In the genomic region with DNA sequence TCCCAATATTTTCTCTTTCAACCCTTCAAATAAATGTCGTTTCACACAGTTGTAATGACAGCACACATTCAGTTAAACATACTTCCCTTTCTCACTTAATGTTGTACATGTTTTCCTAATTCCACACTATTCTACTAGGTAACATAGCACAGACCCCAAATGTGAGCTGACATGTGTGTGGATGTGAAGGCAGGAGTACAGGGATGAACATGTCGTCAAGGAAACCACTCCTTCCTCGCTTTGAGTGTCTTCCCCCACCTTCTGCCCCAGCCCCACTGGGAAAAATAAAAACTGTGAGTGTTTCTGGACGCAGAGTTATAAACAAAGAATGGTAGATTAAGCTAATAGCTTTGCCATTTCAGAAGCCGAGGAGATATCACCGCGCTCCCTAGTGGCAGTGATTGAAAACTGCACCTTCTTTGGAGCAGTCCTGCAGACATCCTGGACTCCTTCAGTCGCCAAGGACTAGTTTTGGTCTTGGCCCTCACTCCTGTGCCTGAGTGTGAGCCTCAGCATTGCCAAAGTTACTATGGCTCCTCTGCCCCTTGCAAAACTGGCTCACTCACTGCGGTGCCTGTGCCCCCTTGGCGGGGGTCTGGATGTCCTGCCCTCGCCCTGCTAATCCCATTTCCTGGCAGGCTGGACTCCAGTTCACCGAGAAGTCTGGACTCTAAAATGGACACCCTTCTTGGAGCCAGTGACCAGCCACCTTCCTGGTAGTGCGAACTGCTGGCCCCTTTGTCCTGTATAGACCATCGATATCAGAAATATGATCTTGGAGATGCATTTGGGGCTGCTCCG, we compare ENCODE assay signal across 9 mouse cellular contexts. TPM values are rescaled to one million over a fixed set of nuclear protein-coding genes. Genes with fewer than 3 reads are reported as not detected.
A peak's percentile ranks its signal among the peaks of the same experiment; 100 is the strongest.
DNase-seq lines count a peak whose midpoint lies in the region; ATAC-seq and TF ChIP-seq lines count a peak whose summit lies in the region.
"Had no signal": no experiment of that assay in that cellular context is flagged by ENCODE, and none has a peak within 500 bp of the region (broad histone marks: within the 10 kb centered on the region; RNA-seq: fewer than 3 reads in every experiment).

No protein-coding gene starts in this region.

- peak; percentile 83 for TF ChIP-seq RAD21 in MEL (IDR thresholded peaks at IDR 0.05; ENCODE audit: low read depth, low read length)

- H3K9ac ChIP-seq in kidney, embryonic 15.5 days: no peak overlapping the region
- H3K9ac ChIP-seq in MEL (ENCODE audit: control insufficient read depth, low read depth, low read length, poor library complexity, severe bottlenecking): peak overlapping the region; percentile 48; the same call in 1 of the 2 replicates
- no peak overlapping the region for H3K9ac ChIP-seq in hindbrain, embryonic 14.5 days
- no peak overlapping the region for H3K9ac ChIP-seq in liver, embryonic 12.5 days
- H3K9ac ChIP-seq in neural tube, embryonic 15.5 days (replicated peaks): no peak overlapping the region

- TF ChIP-seq CTCF in MEL (IDR thresholded peaks at IDR 0.05 in 2 of 3, conservative IDR thresholded peaks at IDR 0.05 in 1 of 3; ENCODE audit: control insufficient read depth in 1 of 3, insufficient read depth in 1 of 3, low read depth in 2 of 3, low read length in 3 of 3, poor library complexity in 1 of 3, severe bottlenecking in 1 of 3): peak; percentile 71 to 85 (median 83)

- H3K4me1 ChIP-seq in kidney, embryonic 15.5 days: peaks cover 18% of the 10 kb centered on the region; the same call in 1 of the 2 replicates
- peaks cover 28 to 37% of the 10 kb centered on the region in 2 experiments for H3K4me1 ChIP-seq in MEL (ENCODE audit: control insufficient read depth in 1 of 2, insufficient read depth in 2 of 2, low read length in 2 of 2)
- no peaks in the 10 kb centered on the region for H3K4me1 ChIP-seq in hindbrain, embryonic 14.5 days (replicated peaks; ENCODE audit: control insufficient read depth, insufficient read depth, low read length)
- H3K4me1 ChIP-seq in liver, embryonic 12.5 days: peaks cover 60% of the 10 kb centered on the region
- H3K4me1 ChIP-seq in neural tube, embryonic 15.5 days: peaks cover 6% of the 10 kb centered on the region; the same call in 1 of the 2 replicates

- peak; percentile 19 for DNase-seq in kidney, adult 11 months
- peak; percentile 83 for DNase-seq in MEL (ENCODE audit: low read depth, low spot score)
- peak; percentile 87 to 92 for DNase-seq in cerebellum, postnatal 14 days
- DNase-seq in hindbrain, embryonic 14.5 days (ENCODE audit: low spot score): peak; percentile 54

- H3K79me2 ChIP-seq in MEL (ENCODE audit: control insufficient read depth, insufficient read depth, low read length, poor library complexity): no peaks in the 10 kb centered on the region; the same call in 1 of the 2 replicates

- no peak overlapping the region for H3K4me2 ChIP-seq in kidney, embryonic 15.5 days
- H3K4me2 ChIP-seq in hindbrain, embryonic 14.5 days (replicated peaks): no peak overlapping the region
- H3K4me2 ChIP-seq in liver, embryonic 12.5 days: no peak overlapping the region
- H3K4me2 ChIP-seq in neural tube, embryonic 15.5 days: no peak overlapping the region

- H3K27ac ChIP-seq in kidney, embryonic 15.5 days: no peak overlapping the region
- H3K27ac ChIP-seq in MEL (ENCODE audit: control insufficient read depth, low read depth, low read length): peak overlapping the region; percentile 39
- no peak overlapping the region for H3K27ac ChIP-seq in hindbrain, embryonic 14.5 days
- H3K27ac ChIP-seq in liver, embryonic 12.5 days: peak overlapping the region; percentile 100
- H3K27ac ChIP-seq in neural tube, embryonic 15.5 days (replicated peaks): no peak overlapping the region

- H3K36me3 ChIP-seq in kidney, embryonic 15.5 days: no peaks in the 10 kb centered on the region
- peaks cover 0 to 30% of the 10 kb centered on the region in 2 experiments; a peak in 2 of 4 replicates for H3K36me3 ChIP-seq in MEL (ENCODE audit: control insufficient read depth in 1 of 2, insufficient read depth in 2 of 2, low read length in 2 of 2)
- H3K36me3 ChIP-seq in hindbrain, embryonic 14.5 days (replicated peaks; ENCODE audit: control insufficient read depth, insufficient read depth): no peaks in the 10 kb centered on the region
- H3K36me3 ChIP-seq in liver, embryonic 12.5 days: 0 out of 2 replicates have a peak, but pooled peaks cover 3% of the 10 kb centered on the region
- no peaks in the 10 kb centered on the region for H3K36me3 ChIP-seq in neural tube, embryonic 15.5 days

- H3K4me3 ChIP-seq in kidney, embryonic 15.5 days (replicated peaks): no peak overlapping the region
- H3K4me3 ChIP-seq in MEL (ENCODE audit: control insufficient read depth in 1 of 2, insufficient read depth in 1 of 2, low read depth in 2 of 2, low read length in 2 of 2): 0 out of 4 replicates have a peak overlapping the region, but pooled peaks of 1 of the 2 experiments have one; percentile 13
- no peak overlapping the region for H3K4me3 ChIP-seq in hindbrain, embryonic 14.5 days (replicated peaks; ENCODE audit: low read length)
- H3K4me3 ChIP-seq in liver, embryonic 12.5 days: no peak overlapping the region
- no peak overlapping the region for H3K4me3 ChIP-seq in neural tube, embryonic 15.5 days (replicated peaks)
- H3K4me3 ChIP-seq: erythroblast, embryonic 14.5 days had no signal

- H3K27me3 ChIP-seq in kidney, embryonic 15.5 days: no peaks in the 10 kb centered on the region
- H3K27me3 ChIP-seq in MEL (ENCODE audit: control insufficient read depth in 1 of 2, insufficient read depth in 2 of 2, low read length in 2 of 2): no peaks in the 10 kb centered on the region
- no peaks in the 10 kb centered on the region for H3K27me3 ChIP-seq in hindbrain, embryonic 14.5 days (ENCODE audit: control insufficient read depth, insufficient read depth, low read length)
- H3K27me3 ChIP-seq in liver, embryonic 12.5 days (replicated peaks): no peaks in the 10 kb centered on the region
- no peaks in the 10 kb centered on the region for H3K27me3 ChIP-seq in neural tube, embryonic 15.5 days (replicated peaks)

- no peak for ATAC-seq in kidney, embryonic 15.5 days (replicated peaks; ENCODE audit: low FRiP score)
- no peak for ATAC-seq in hindbrain, embryonic 14.5 days (ENCODE audit: low FRiP score)
- ATAC-seq in liver, embryonic 12.5 days: no peak
- ATAC-seq in neural tube, embryonic 15.5 days (ENCODE audit: low FRiP score): peak; percentile 65; the same call in 1 of the 2 replicates
- no peak for ATAC-seq in activated CD4-positive, CD25-positive, alpha-beta regulatory T cell, adult 4 months

- TF ChIP-seq POLR2A in MEL (IDR thresholded peaks at IDR 0.05; ENCODE audit: control insufficient read depth in 1 of 2, insufficient read depth in 1 of 2, low read depth in 1 of 2, low read length in 2 of 2, poor library complexity in 1 of 2): no peak

- no peaks in the 10 kb centered on the region for H3K9me3 ChIP-seq in kidney, embryonic 15.5 days (replicated peaks)
- no peaks in the 10 kb centered on the region for H3K9me3 ChIP-seq in MEL (replicated peaks; ENCODE audit: insufficient read depth, low read length)
- no peaks in the 10 kb centered on the region for H3K9me3 ChIP-seq in hindbrain, embryonic 14.5 days (ENCODE audit: control insufficient read depth, low read length)
- no peaks in the 10 kb centered on the region for H3K9me3 ChIP-seq in liver, embryonic 12.5 days (replicated peaks)
- 0 out of 2 replicates have a peak, but pooled peaks cover 2% of the 10 kb centered on the region for H3K9me3 ChIP-seq in neural tube, embryonic 15.5 days (replicated peaks)

- TF ChIP-seq EP300 in MEL (IDR thresholded peaks at IDR 0.05; ENCODE audit: low read depth in 1 of 2, low read length in 2 of 2): no peak; a peak in 1 of 4 replicates

- WGBS in kidney, embryonic 15.5 days: 60% methylated on average over 15 of the region's 15 CpGs
- 55% methylated on average over 15 of the region's 15 CpGs for WGBS in hindbrain, embryonic 14.5 days
- 53% methylated on average over 15 of the region's 15 CpGs for WGBS in liver, embryonic 12.5 days (ENCODE audit: insufficient replicate concordance)
- WGBS in neural tube, embryonic 15.5 days: 53% methylated on average over 15 of the region's 15 CpGs

TF ChIP-seq in MEL, 35 proteins besides CTCF, POLR2A, EP300 and RAD21 (continues in another document):
- TF ChIP-seq POLR2AphosphoS5 (IDR thresholded peaks at IDR 0.05; ENCODE audit: borderline replicate concordance, low read depth, low read length) (no peak), ZC3H11A (IDR thresholded peaks at IDR 0.05; ENCODE audit: low read depth, low read length) (peak; percentile 78), MXI1 (IDR thresholded peaks at IDR 0.05; ENCODE audit: low read depth, low read length) (0 out of 2 replicates have a peak, but pooled peaks have one; percentile 21), ZMIZ1 (IDR thresholded peaks at IDR 0.05; ENCODE audit: low read depth, low read length) (no peak), SMC3 (IDR thresholded peaks at IDR 0.05; ENCODE audit: low read depth, low read length) (peak; percentile 89), RCOR1 (IDR thresholded peaks at IDR 0.05; ENCODE audit: low read depth, low read length) (no peak), USF1 (IDR thresholded peaks at IDR 0.05; ENCODE audit: low read depth, low read length) (no peak), UBTF (IDR thresholded peaks at IDR 0.05; ENCODE audit: borderline replicate concordance, insufficient read depth, low read depth, low read length) (no peak), MYB (IDR thresholded peaks at IDR 0.05; ENCODE audit: low read depth, low read length) (no peak), MAZ (IDR thresholded peaks at IDR 0.05; ENCODE audit: low read depth, low read length) (no peak), MAX (IDR thresholded peaks at IDR 0.05; ENCODE audit: low read length) (no peak), TBP (IDR thresholded peaks at IDR 0.05; ENCODE audit: low read depth, low read length) (no peak), KAT2A (conservative IDR thresholded peaks at IDR 0.05; ENCODE audit: low read depth, low read length) (no peak), MEF2A (IDR thresholded peaks at IDR 0.05; ENCODE audit: extremely low read depth, insufficient replicate concordance, low read depth, low read length, poor library complexity, severe bottlenecking) (no peak), MAFK (IDR thresholded peaks at IDR 0.05; ENCODE audit: borderline replicate concordance, low read depth, low read length) (no peak)

RNA-seq across cellular contexts. Expression of a gene that starts 22.0 kb away (rescaled TPM):
- 0.80 and 1.1 TPM in 2 replicates for polyA plus RNA-seq in kidney, embryonic 15.5 days (2015; fragmentation: Nextera tagmentation; extraction: Ambion mirVana)
- not detected in 2 replicates for total RNA-seq in MEL (2012; rRNA removed)
- under 1 TPM in 1 of 2 experiments, not detected in 1; 0.07 TPM for polyA plus RNA-seq in MEL (2012; ENCODE audit: insufficient read depth in 1 of 2, insufficient read length in 2 of 2, low read depth in 1 of 2, low replicate concordance in 2 of 2, missing spikeins in 1 of 2)
- polyA plus RNA-seq in hindbrain, embryonic 14.5 days (2014; fragmentation: Nextera tagmentation; extraction: Ambion mirVana): 0.11 and 0.12 TPM in 2 replicates
- polyA plus RNA-seq in liver, embryonic 12.5 days (2016; fragmentation: Nextera tagmentation; extraction: Ambion mirVana): 15.4 and 17.5 TPM in 2 replicates
- 0.35 TPM in 1 of 2 replicates, not detected in the other for polyA plus RNA-seq in neural tube, embryonic 15.5 days (2015; fragmentation: Nextera tagmentation; extraction: Ambion mirVana)
- polyA plus RNA-seq in activated CD4-positive, CD25-positive, alpha-beta regulatory T cell, adult 4 months (2017; shearing (Covaris generic)): under 1 TPM in 1 of 2 experiments, not detected in 1; 0.37 TPM

Comparison
In these comparisons a context has a peak if more than half of its experiments do, and no peak if none do; other contexts are left out.
1. DNase-seq: peak in every context shown above with its lines; median percentile 90 in cerebellum, postnatal 14 days; 83 in MEL; 54 in hindbrain, embryonic 14.5 days; 19 in kidney, adult 11 months.
2. H3K27ac ChIP-seq: peak in MEL (single experiment) and liver, embryonic 12.5 days (single experiment); none in kidney, embryonic 15.5 days (single experiment), hindbrain, embryonic 14.5 days (single experiment) and neural tube, embryonic 15.5 days (single experiment).